Mouse (Mus musculus): ENCODE measurements around the gene Mov10l1. TPM values are rescaled to one million over a fixed set of nuclear protein-coding genes. Genes with fewer than 3 reads are reported as not detected.

The Mov10l1 gene
- polyA plus RNA-seq, 1 experiment from 2014 or later: not detected

- no peak within 1 kb of the TSS for H3K27ac ChIP-seq (ENCODE audit: low read depth, low read length)
- H3K4me3 ChIP-seq (ENCODE audit: low read depth, low read length): peak within 1 kb of the TSS; percentile 25
- peak within 1 kb of the TSS; percentile 40; the same call in 1 of the 2 replicates for H3K9ac ChIP-seq (ENCODE audit: low read depth, low read length)
- DNase-seq (ENCODE audit: low spot score) (peak; percentile 55), ATAC-seq (ENCODE audit: low FRiP score) (peak; percentile 81)
- WGBS: 3% methylated on average over 52 of the region's 53 CpGs
- H3K4me1 ChIP-seq (replicated peaks; ENCODE audit: control insufficient read depth, insufficient read depth, low read length): 0 out of 2 replicates have a peak, but pooled peaks cover 2% of the 10 kb centered on the region
- no peaks in the 10 kb centered on the region for H3K9me3 ChIP-seq (ENCODE audit: control insufficient read depth, low read length)
- H3K27me3 ChIP-seq (ENCODE audit: control insufficient read depth, insufficient read depth, low read length): peaks cover 14% of the 10 kb centered on the region
- no peaks in the 10 kb centered on the region for H3K36me3 ChIP-seq (ENCODE audit: control insufficient read depth, insufficient read depth, low read length)
- peak within 1 kb of the TSS; percentile 54 for H3K4me2 ChIP-seq (replicated peaks; ENCODE audit: low read depth, low read length)
Observed at GRCm38 (mm10) chr15:88954368-88955072, 28.2 kb upstream of the Mov10l1 start, which contains the start of gene Ttll8. Ttll8 (minus strand) TSS chr15:88954418.

- Histone ChIP-seq H3K9me3 (ENCODE audit: control insufficient read depth, low read length) (no peaks in the 10 kb centered on the region), H3K36me3 (ENCODE audit: control insufficient read depth, insufficient read depth, low read length) (no peaks in the 10 kb centered on the region), H3K27ac (ENCODE audit: low read depth, low read length) (no peak overlapping the region), H3K9ac (ENCODE audit: low read depth, low read length) (no peak overlapping the region), H3K4me3 (ENCODE audit: low read depth, low read length) (no peak overlapping the region), H3K4me1 (replicated peaks; ENCODE audit: control insufficient read depth, insufficient read depth, low read length) (0 out of 2 replicates have a peak, but pooled peaks cover 2% of the 10 kb centered on the region), H3K27me3 (ENCODE audit: control insufficient read depth, insufficient read depth, low read length) (peaks cover 14% of the 10 kb centered on the region), H3K4me2 (replicated peaks; ENCODE audit: low read depth, low read length) (no peak overlapping the region)
- DNase-seq (ENCODE audit: low spot score) (no peak), ATAC-seq (ENCODE audit: low FRiP score) (no peak)
- 84% methylated on average over 6 of the region's 6 CpGs for WGBS
Observed at GRCm38 (mm10) chr15:88955342-88955741, 27.4 kb upstream of the Mov10l1 start.

GRCm38 (mm10) chr15:88957522-88957921 is 25.2 kb upstream of the Mov10l1 start:
- 76% methylated on average over 4 of the region's 4 CpGs for WGBS
- H3K27me3 ChIP-seq (ENCODE audit: control insufficient read depth, insufficient read depth, low read length): peaks cover 14% of the 10 kb centered on the region
- no peaks in the 10 kb centered on the region for H3K36me3 ChIP-seq (ENCODE audit: control insufficient read depth, insufficient read depth, low read length)
- ATAC-seq (ENCODE audit: low FRiP score) (no peak), DNase-seq (ENCODE audit: low spot score) (no peak)
- no peak overlapping the region for H3K4me2 ChIP-seq (replicated peaks; ENCODE audit: low read depth, low read length)
- no peak overlapping the region for H3K27ac ChIP-seq (ENCODE audit: low read depth, low read length)
- H3K4me3 ChIP-seq (ENCODE audit: low read depth, low read length): no peak overlapping the region
- H3K4me1 ChIP-seq (replicated peaks; ENCODE audit: control insufficient read depth, insufficient read depth, low read length): 0 out of 2 replicates have a peak, but pooled peaks cover 2% of the 10 kb centered on the region
- H3K9ac ChIP-seq (ENCODE audit: low read depth, low read length): no peak overlapping the region
- H3K9me3 ChIP-seq (ENCODE audit: control insufficient read depth, low read length): no peaks in the 10 kb centered on the region

DNA sequence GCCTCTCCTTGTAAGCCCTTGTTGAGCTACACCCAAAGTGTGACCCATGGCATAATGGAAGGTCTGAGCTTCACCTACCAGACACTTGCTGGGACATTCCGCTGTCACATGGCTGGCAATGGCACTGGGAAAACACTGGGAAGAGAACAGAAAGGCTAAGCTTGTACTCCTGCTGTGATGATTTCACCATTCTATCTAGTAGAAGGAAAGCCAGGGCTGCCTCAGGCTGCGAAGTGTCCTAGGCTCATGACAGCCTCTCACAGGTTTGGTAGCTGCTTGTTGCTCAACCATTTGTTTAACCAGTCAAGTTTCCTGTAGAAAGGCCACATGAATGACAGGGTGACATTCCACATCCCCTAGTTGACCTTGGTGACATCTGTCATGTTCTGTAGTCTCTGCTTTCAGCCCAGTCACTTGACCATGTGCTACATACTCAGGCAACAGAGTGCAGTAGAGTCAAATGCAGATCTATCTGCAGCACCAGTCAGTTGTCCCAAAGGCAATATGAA is 18.6 kb upstream of the Mov10l1 start:
- no peak for ATAC-seq (ENCODE audit: low FRiP score)
- DNase-seq (ENCODE audit: low spot score): no peak

DNA sequence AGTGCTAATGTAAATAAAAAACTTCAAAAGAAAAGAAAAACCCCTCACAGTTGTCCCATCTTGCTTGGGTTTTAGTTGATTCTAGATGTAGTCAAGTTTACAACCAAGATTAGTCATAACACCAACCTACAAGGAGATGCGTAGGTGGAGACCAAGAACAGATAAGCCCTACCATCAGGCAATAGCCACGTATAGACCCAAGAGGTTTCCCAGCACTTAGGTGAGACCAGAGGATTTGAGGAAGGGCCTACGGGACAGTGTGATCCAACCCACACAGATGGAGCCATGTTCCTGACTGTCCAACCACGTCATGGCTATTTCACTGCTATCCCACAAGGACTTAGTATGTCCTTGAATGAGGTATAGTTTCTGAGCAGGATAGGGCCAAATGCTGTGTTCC is 10.4 kb upstream of the Mov10l1 start:
- Histone ChIP-seq H3K9ac (ENCODE audit: low read depth, low read length) (no peak overlapping the region), H3K27ac (ENCODE audit: low read depth, low read length) (no peak overlapping the region), H3K9me3 (ENCODE audit: control insufficient read depth, low read length) (no peaks in the 10 kb centered on the region), H3K27me3 (ENCODE audit: control insufficient read depth, insufficient read depth, low read length) (no peaks in the 10 kb centered on the region), H3K4me2 (replicated peaks; ENCODE audit: low read depth, low read length) (no peak overlapping the region), H3K4me1 (replicated peaks; ENCODE audit: control insufficient read depth, insufficient read depth, low read length) (no peaks in the 10 kb centered on the region), H3K4me3 (ENCODE audit: low read depth, low read length) (no peak overlapping the region), H3K36me3 (ENCODE audit: control insufficient read depth, insufficient read depth, low read length) (no peaks in the 10 kb centered on the region)
- WGBS: 84% methylated on average over 4 of the region's 4 CpGs
- ATAC-seq (ENCODE audit: low FRiP score) (no peak), DNase-seq (ENCODE audit: low spot score) (no peak)

More for the DNA sequence above, 18.6 kb upstream of the Mov10l1 start:
- H3K27ac ChIP-seq (ENCODE audit: low read depth, low read length): no peak overlapping the region
- H3K4me2 ChIP-seq (replicated peaks; ENCODE audit: low read depth, low read length): no peak overlapping the region
- no peaks in the 10 kb centered on the region for H3K27me3 ChIP-seq (ENCODE audit: control insufficient read depth, insufficient read depth, low read length)
- H3K9me3 ChIP-seq (ENCODE audit: control insufficient read depth, low read length): no peaks in the 10 kb centered on the region
- H3K4me1 ChIP-seq (replicated peaks; ENCODE audit: control insufficient read depth, insufficient read depth, low read length): no peaks in the 10 kb centered on the region
- WGBS: 89% methylated on average over 2 of the region's 2 CpGs
- H3K9ac ChIP-seq (ENCODE audit: low read depth, low read length): no peak overlapping the region
- H3K36me3 ChIP-seq (ENCODE audit: control insufficient read depth, insufficient read depth, low read length): no peaks in the 10 kb centered on the region
- no peak overlapping the region for H3K4me3 ChIP-seq (ENCODE audit: low read depth, low read length)

DNA sequence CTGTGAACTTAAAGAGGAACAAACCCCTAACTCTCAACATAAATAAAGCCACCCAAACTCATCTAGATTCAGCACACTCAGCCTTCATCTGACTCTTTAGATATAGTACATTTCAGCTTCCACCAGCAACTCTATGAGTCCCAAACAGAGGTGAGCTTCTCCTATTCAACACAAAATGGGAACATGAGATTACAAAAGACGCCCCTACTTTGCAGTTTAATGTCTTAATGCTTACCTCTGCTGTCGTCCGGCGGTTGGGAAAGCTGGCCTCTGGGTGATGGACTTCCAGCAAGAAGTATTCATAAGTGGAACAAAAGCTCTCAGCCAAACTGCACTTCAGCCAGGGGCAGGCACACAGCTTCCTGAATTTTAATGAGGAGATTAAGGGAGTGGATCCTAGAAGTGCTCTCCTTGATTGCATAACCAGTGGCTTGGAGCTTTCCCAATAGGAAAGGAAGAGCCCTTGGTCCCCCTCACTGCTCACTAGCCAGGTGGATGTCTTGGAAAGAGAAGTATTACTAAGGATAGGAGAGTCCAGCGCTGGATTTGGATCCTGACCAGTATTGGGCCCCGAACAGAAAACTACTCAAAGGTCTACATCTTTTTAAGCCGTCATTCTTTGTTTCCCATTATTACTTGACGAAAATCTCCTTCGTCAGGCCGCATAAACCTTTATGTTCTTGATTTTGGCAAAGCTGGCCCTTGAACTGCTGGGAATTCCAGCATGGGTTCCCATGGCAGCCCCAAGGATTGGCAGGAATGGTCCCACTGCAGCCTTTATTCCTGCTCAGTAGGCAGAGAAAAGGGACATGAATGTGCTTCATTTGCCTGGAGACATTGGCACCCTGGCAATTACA is 4.2 kb upstream of the Mov10l1 start, which contains the start of gene Mlc1:
Mlc1 (minus strand) TSS at position 727 of the 857 bp plus-strand sequence.
- 27% methylated on average over 10 of the region's 10 CpGs for WGBS
- peak within 1 kb of the TSS; percentile 70 for H3K27ac ChIP-seq (ENCODE audit: low read depth, low read length)
- ATAC-seq (ENCODE audit: low FRiP score) (peak; percentile 85), DNase-seq (ENCODE audit: low spot score) (peak; percentile 60)
- H3K4me3 ChIP-seq (ENCODE audit: low read depth, low read length): no peak within 1 kb of the TSS
- no peak within 1 kb of the TSS for H3K9ac ChIP-seq (ENCODE audit: low read depth, low read length)
- H3K27me3 ChIP-seq (ENCODE audit: control insufficient read depth, insufficient read depth, low read length): no peaks in the 10 kb centered on the region
- H3K4me2 ChIP-seq (replicated peaks; ENCODE audit: low read depth, low read length): 0 out of 2 replicates have a peak within 1 kb of the TSS, but pooled peaks have one; percentile 2
- H3K36me3 ChIP-seq (ENCODE audit: control insufficient read depth, insufficient read depth, low read length): no peaks in the 10 kb centered on the region
- no peaks in the 10 kb centered on the region for H3K4me1 ChIP-seq (replicated peaks; ENCODE audit: control insufficient read depth, insufficient read depth, low read length)
- no peaks in the 10 kb centered on the region for H3K9me3 ChIP-seq (ENCODE audit: control insufficient read depth, low read length)

- no peaks in the 10 kb centered on the region for H3K9me3 ChIP-seq (ENCODE audit: control insufficient read depth, low read length)
- no peak overlapping the region for H3K4me2 ChIP-seq (replicated peaks; ENCODE audit: low read depth, low read length)
- WGBS: 26% methylated on average over 3 of the region's 3 CpGs
- no peaks in the 10 kb centered on the region for H3K4me1 ChIP-seq (replicated peaks; ENCODE audit: control insufficient read depth, insufficient read depth, low read length)
- H3K27me3 ChIP-seq (ENCODE audit: control insufficient read depth, insufficient read depth, low read length): no peaks in the 10 kb centered on the region
- H3K27ac ChIP-seq (ENCODE audit: low read depth, low read length): peak overlapping the region; percentile 32
- no peak overlapping the region for H3K9ac ChIP-seq (ENCODE audit: low read depth, low read length)
- no peaks in the 10 kb centered on the region for H3K36me3 ChIP-seq (ENCODE audit: control insufficient read depth, insufficient read depth, low read length)
- DNase-seq (ENCODE audit: low spot score): no peak
- H3K4me3 ChIP-seq (ENCODE audit: low read depth, low read length): no peak overlapping the region
- ATAC-seq (ENCODE audit: low FRiP score): peak; percentile 72
Observed at GRCm38 (mm10) chr15:88979138-88979446, 3.6 kb upstream of the Mov10l1 start.

GRCm38 (mm10) chr15:88989236-88989635 is 6.5 kb downstream of the Mov10l1 start:
- DNase-seq (ENCODE audit: low spot score) (no peak), ATAC-seq (ENCODE audit: low FRiP score) (no peak)
- Histone ChIP-seq H3K4me1 (replicated peaks; ENCODE audit: control insufficient read depth, insufficient read depth, low read length) (no peaks in the 10 kb centered on the region), H3K27me3 (ENCODE audit: control insufficient read depth, insufficient read depth, low read length) (no peaks in the 10 kb centered on the region), H3K9me3 (ENCODE audit: control insufficient read depth, low read length) (no peaks in the 10 kb centered on the region), H3K4me3 (ENCODE audit: low read depth, low read length) (no peak overlapping the region), H3K4me2 (replicated peaks; ENCODE audit: low read depth, low read length) (no peak overlapping the region), H3K36me3 (ENCODE audit: control insufficient read depth, insufficient read depth, low read length) (no peaks in the 10 kb centered on the region), H3K27ac (ENCODE audit: low read depth, low read length) (no peak overlapping the region), H3K9ac (ENCODE audit: low read depth, low read length) (no peak overlapping the region)
- 83% methylated on average over 2 of the region's 2 CpGs for WGBS
